In genomic region chr16:87494955-87495655, GRCm38 (mm10) we compare ENCODE assay signal across 8 mouse cellular contexts. TPM values are rescaled to one million over a fixed set of nuclear protein-coding genes. Genes with fewer than 3 reads are reported as not detected.
DNase-seq lines count a peak whose midpoint lies in the region; ATAC-seq and TF ChIP-seq lines count a peak whose summit lies in the region.

No protein-coding gene starts in this region.

- dilution Hi-C loops in CH12.LX (cut with MboI; ENCODE audit: extremely low pct_ligation_motif_present, extremely low pct_unique_long_range_greater_than_20kb, low sequenced_read_pairs) = no loop called here

- peaks cover 43% of the 10 kb centered on the region for H3K36me3 ChIP-seq in heart, embryonic 13.5 days
- H3K36me3 ChIP-seq in CH12.LX (replicated peaks in 1 of 2; ENCODE audit: control insufficient read depth in 1 of 2, insufficient read depth in 1 of 2, low read length in 1 of 2) = peaks cover 31 to 47% of the 10 kb centered on the region in 2 experiments
- peaks cover 31% of the 10 kb centered on the region for H3K36me3 ChIP-seq in hindbrain, embryonic 13.5 days

- H3K4me3 ChIP-seq in heart, embryonic 13.5 days = peak overlapping the region; percentile 82
- peak overlapping the region; percentile 87 to 97 (median 96) for H3K4me3 ChIP-seq in CH12.LX (replicated peaks in 1 of 3; ENCODE audit: low read depth in 2 of 3, low read length in 2 of 3, poor library complexity in 1 of 3)
- H3K4me3 ChIP-seq in hindbrain, embryonic 13.5 days = peak overlapping the region; percentile 95

- peak overlapping the region; percentile 95 for H3K9ac ChIP-seq in heart, embryonic 13.5 days
- peak overlapping the region; percentile 100 for H3K9ac ChIP-seq in CH12.LX (ENCODE audit: insufficient read depth, low read depth)
- H3K9ac ChIP-seq in hindbrain, embryonic 13.5 days = peak overlapping the region; percentile 96

- in situ Hi-C loops in CH12.LX (cut with MboI; ENCODE audit: low pct_ligation_motif_present, low pct_unique_long_range_greater_than_20kb, low sequenced_read_pairs) = no loop called here

- WGBS in heart, embryonic 13.5 days = under 1% methylated on average over 39 of the region's 39 CpGs
- 1% methylated on average over 39 of the region's 39 CpGs for WGBS in hindbrain, embryonic 13.5 days

- H3K79me2 ChIP-seq in CH12.LX (replicated peaks; ENCODE audit: control insufficient read depth, extremely low read depth, insufficient read depth, poor library complexity, severe bottlenecking) = peaks cover 55% of the 10 kb centered on the region

- DNase-seq in heart, postnatal 36 days = no peak
- DNase-seq in CH12.LX (ENCODE audit: extremely low read depth) = no peak
- peak; percentile 28 for DNase-seq in embryo, embryonic 10.5 days (ENCODE audit: low spot score)
- DNase-seq in gastrocnemius, postnatal 14 days = no peak
- DNase-seq in thymus, postnatal 0 days (ENCODE audit: low spot score) = no peak

- TF ChIP-seq RAD21 in CH12.LX (IDR thresholded peaks at IDR 0.05; ENCODE audit: low read depth, low read length) = no peak

- H3K4me1 ChIP-seq in heart, embryonic 13.5 days = peaks cover 24% of the 10 kb centered on the region
- peaks cover 8 to 29% of the 10 kb centered on the region in 2 experiments for H3K4me1 ChIP-seq in CH12.LX (ENCODE audit: control insufficient read depth in 1 of 2, insufficient read depth in 2 of 2)
- H3K4me1 ChIP-seq in hindbrain, embryonic 13.5 days (replicated peaks) = peaks cover 19% of the 10 kb centered on the region

- no peak for TF ChIP-seq EP300 in CH12.LX (IDR thresholded peaks at IDR 0.05; ENCODE audit: low read length)

- H3K4me2 ChIP-seq in heart, embryonic 13.5 days = peak overlapping the region; percentile 92
- H3K4me2 ChIP-seq in CH12.LX (ENCODE audit: insufficient read depth, low read depth, poor library complexity, severe bottlenecking) = peak overlapping the region; percentile 98
- H3K4me2 ChIP-seq in hindbrain, embryonic 13.5 days = peak overlapping the region; percentile 91

- no peaks in the 10 kb centered on the region for H3K27me3 ChIP-seq in heart, embryonic 13.5 days (replicated peaks)
- H3K27me3 ChIP-seq in CH12.LX (replicated peaks) = no peaks in the 10 kb centered on the region
- H3K27me3 ChIP-seq in hindbrain, embryonic 13.5 days = no peaks in the 10 kb centered on the region

- no peak; the same call in 1 of the 2 replicates for ATAC-seq in heart, embryonic 13.5 days (ENCODE audit: extremely low read depth, insufficient number of reproducible peaks, low FRiP score, low TSS enrichment)
- peak; percentile 66; the same call in 1 of the 2 replicates for ATAC-seq in hindbrain, embryonic 13.5 days (ENCODE audit: low FRiP score)
- ATAC-seq in megakaryocyte-erythroid progenitor cell, adult 5-6 weeks (replicated peaks; ENCODE audit: low FRiP score, low TSS enrichment, poor library complexity, severe bottlenecking) = peak; percentile 36

- H3K9me3 ChIP-seq in heart, embryonic 13.5 days = no peaks in the 10 kb centered on the region
- no peaks in the 10 kb centered on the region for H3K9me3 ChIP-seq in CH12.LX (replicated peaks; ENCODE audit: low read length)
- no peaks in the 10 kb centered on the region for H3K9me3 ChIP-seq in hindbrain, embryonic 13.5 days

- no peak for TF ChIP-seq CTCF in CH12.LX (conservative IDR thresholded peaks at IDR 0.05 in 1 of 2, IDR thresholded peaks at IDR 0.05 in 1 of 2; ENCODE audit: low read depth in 2 of 2, low read length in 2 of 2)

- H3K27ac ChIP-seq in heart, embryonic 13.5 days (replicated peaks) = peak overlapping the region; percentile 88
- peak overlapping the region; percentile 66 for H3K27ac ChIP-seq in CH12.LX (ENCODE audit: insufficient read depth, low read depth)
- peak overlapping the region; percentile 87 for H3K27ac ChIP-seq in hindbrain, embryonic 13.5 days

- intact Hi-C loops in heart, postnatal 36 days (cut with DNase I) = loop anchor here (2.0 to 5.0 kb wide), 2 partner anchors 40 to 202 kb away; partner anchors contain the start of genes Bach1 and Usp16
- intact Hi-C loops in gastrocnemius, postnatal 14 days (cut with DNase I; ENCODE audit: low total_unique reads) = no loop called here

- TF ChIP-seq POLR2A in CH12.LX (IDR thresholded peaks at IDR 0.05; ENCODE audit: low read depth, low read length) = no peak

TF ChIP-seq in CH12.LX, 34 proteins besides CTCF, POLR2A, EP300 and RAD21:
- TF ChIP-seq CHD2 (IDR thresholded peaks at IDR 0.05; ENCODE audit: low read length) (no peak), ZNF384 (IDR thresholded peaks at IDR 0.05; ENCODE audit: low read depth, low read length) (peak; percentile 66; the same call in 1 of the 2 replicates)

RNA-seq across cellular contexts. Expression of gene Cct8, which starts 0.6 kb away (rescaled TPM):
- polyA plus RNA-seq in heart, embryonic 13.5 days (2015; fragmentation: Nextera tagmentation; extraction: Ambion mirVana) = 290 and 329 TPM in 2 replicates
- 100 to 1,000 TPM; 167 to 169 TPM for total RNA-seq in heart, postnatal 36 days (2021)
- total RNA-seq in CH12.LX (2012; rRNA removed) (350 and 466 TPM in 2 replicates), CH12.LX (2014; rRNA removed) (863 and 980 TPM in 2 replicates)
- 1,169 and 1,185 TPM in 2 replicates for polyA plus RNA-seq in CH12.LX (2012; ENCODE audit: insufficient read length, low read depth)
- 446 and 454 TPM in 2 replicates for polyA plus RNA-seq in hindbrain, embryonic 13.5 days (2015; fragmentation: Nextera tagmentation; extraction: Ambion mirVana)
- 385 and 389 TPM in 2 replicates for total RNA-seq in megakaryocyte-erythroid progenitor cell, adult 5-6 weeks (2014; fragmentation: Nextera tagmentation)
- 923 and 1,111 TPM in 2 replicates for total RNA-seq in megakaryocyte-erythroid progenitor cell, adult 5-6 weeks (2017)
- total RNA-seq in gastrocnemius, postnatal 14 days (2021) = 100 to 1,000 TPM; 125 to 140 TPM
- 404 and 430 TPM in 2 replicates for polyA plus RNA-seq in thymus, postnatal 0 days (2015; fragmentation: Nextera tagmentation; extraction: Ambion mirVana)

RNA-seq across cellular contexts. Expression of gene Usp16, which starts 40.6 kb away (rescaled TPM):
- polyA plus RNA-seq in heart, embryonic 13.5 days (2015; fragmentation: Nextera tagmentation; extraction: Ambion mirVana) = 30.2 and 37.1 TPM in 2 replicates
- 10 to 100 TPM; 36.4 to 38.7 TPM for total RNA-seq in heart, postnatal 36 days (2021)
- 85.6 and 92.2 TPM in 2 replicates for total RNA-seq in CH12.LX (2012; rRNA removed)
- total RNA-seq in CH12.LX (2014; rRNA removed) = 77.0 and 80.9 TPM in 2 replicates
- polyA plus RNA-seq in CH12.LX (2012; ENCODE audit: insufficient read length, low read depth) = 144 and 149 TPM in 2 replicates
- polyA plus RNA-seq in hindbrain, embryonic 13.5 days (2015; fragmentation: Nextera tagmentation; extraction: Ambion mirVana) = 52.6 and 54.3 TPM in 2 replicates
- total RNA-seq in megakaryocyte-erythroid progenitor cell, adult 5-6 weeks (2014; fragmentation: Nextera tagmentation) = 69.4 and 88.5 TPM in 2 replicates
- 125 and 179 TPM in 2 replicates for total RNA-seq in megakaryocyte-erythroid progenitor cell, adult 5-6 weeks (2017)
- total RNA-seq in gastrocnemius, postnatal 14 days (2021) = 10 to 100 TPM; 23.4 to 32.3 TPM
- polyA plus RNA-seq in thymus, postnatal 0 days (2015; fragmentation: Nextera tagmentation; extraction: Ambion mirVana) = 53.7 and 58.4 TPM in 2 replicates

RNA-seq across cellular contexts. Expression of gene Rwdd2b, which starts 54.7 kb away (rescaled TPM):
- 11.0 and 12.2 TPM in 2 replicates for polyA plus RNA-seq in heart, embryonic 13.5 days (2015; fragmentation: Nextera tagmentation; extraction: Ambion mirVana)
- 1 to 10 TPM; 4.8 to 6.2 TPM for total RNA-seq in heart, postnatal 36 days (2021)
- total RNA-seq in CH12.LX (2012; rRNA removed) (14.2 and 17.6 TPM in 2 replicates), CH12.LX (2014; rRNA removed) (35.9 and 37.9 TPM in 2 replicates)
- polyA plus RNA-seq in CH12.LX (2012; ENCODE audit: insufficient read length, low read depth) = 32.5 and 35.9 TPM in 2 replicates
- 12.9 and 15.0 TPM in 2 replicates for polyA plus RNA-seq in hindbrain, embryonic 13.5 days (2015; fragmentation: Nextera tagmentation; extraction: Ambion mirVana)
- 7.6 and 10.9 TPM in 2 replicates for total RNA-seq in megakaryocyte-erythroid progenitor cell, adult 5-6 weeks (2014; fragmentation: Nextera tagmentation)
- 13.1 and 17.1 TPM in 2 replicates for total RNA-seq in megakaryocyte-erythroid progenitor cell, adult 5-6 weeks (2017)
- total RNA-seq in gastrocnemius, postnatal 14 days (2021) = 1 to 10 TPM; 3.6 to 4.5 TPM
- 19.8 and 23.1 TPM in 2 replicates for polyA plus RNA-seq in thymus, postnatal 0 days (2015; fragmentation: Nextera tagmentation; extraction: Ambion mirVana)

RNA-seq across cellular contexts. Expression of gene Map3k7cl, which starts 58.0 kb away (rescaled TPM):
- 0.31 and 0.46 TPM in 2 replicates for polyA plus RNA-seq in heart, embryonic 13.5 days (2015; fragmentation: Nextera tagmentation; extraction: Ambion mirVana)
- total RNA-seq in heart, postnatal 36 days (2021) = 1 to 10 TPM; 1.9 to 2.1 TPM
- total RNA-seq in CH12.LX (2012; rRNA removed) (0.08 TPM in 2 replicates), CH12.LX (2014; rRNA removed) (not detected in 2 replicates)
- not detected in 2 replicates for polyA plus RNA-seq in CH12.LX (2012; ENCODE audit: insufficient read length, low read depth)
- polyA plus RNA-seq in hindbrain, embryonic 13.5 days (2015; fragmentation: Nextera tagmentation; extraction: Ambion mirVana) = 0.10 TPM in 1 of 2 replicates, not detected in the other
- not detected in 2 replicates for total RNA-seq in megakaryocyte-erythroid progenitor cell, adult 5-6 weeks (2014; fragmentation: Nextera tagmentation)
- total RNA-seq in megakaryocyte-erythroid progenitor cell, adult 5-6 weeks (2017) = not detected in 2 replicates
- 10 to 100 TPM; 26.9 to 27.6 TPM for total RNA-seq in gastrocnemius, postnatal 14 days (2021)
- polyA plus RNA-seq in thymus, postnatal 0 days (2015; fragmentation: Nextera tagmentation; extraction: Ambion mirVana) = 0.77 and 0.81 TPM in 2 replicates
